Mouse (Mus musculus) naive thymus-derived CD4-positive, alpha-beta T cell, adult 5 months (primary cell): Measurements from ENCODE around the gene Phtf2. TPM values are rescaled to one million over a fixed set of nuclear protein-coding genes. Genes with fewer than 3 reads are reported as not detected.

Experiments used
- polyA plus RNA-seq: library from polyadenylated mRNA; unstranded; fragments of 100-300 nt; shearing (Covaris generic); gene quantifications from one replicate; pipeline ENCODE4 v1.2.1, GENCODE M21; 2017

The Phtf2 gene
- 25.3 TPM for polyA plus RNA-seq

GRCm38 (mm10) chr5:20881915-20882800, at the start of gene Phtf2, which contains the start of gene Tmem60:
TSS of gene Phtf2 (minus strand) at chr5:20882124.
TSS of gene Tmem60 (plus strand) at chr5:20882191.

Other genes starting within 250 kb of the Phtf2 start
- gene Tmem60, start 67 bp upstream of the Phtf2 start, polyA plus RNA-seq, result 27.1 TPM
- 27.9 TPM for gene Rsbn1l, start 74.3 kb upstream of the Phtf2 start, polyA plus RNA-seq
- gene Ptpn12, start 173.8 kb upstream of the Phtf2 start, polyA plus RNA-seq, result 12.5 TPM